Mouse (Mus musculus) adrenal gland, adult (tissue): ENCODE results near the gene Aspdh.

Experiments used
- DNase-seq, 2 experiments: peaks; one replicate each; pipeline ENCODE4 v3.0.0; 2022 to 2023; ENCODE audit warnings: low spot score in 1 of 2; ENCODE audit not compliant: inconsistent age in 2 of 2

Aspdh gene

GRCm38 (mm10) chr7:44497361-44498055 lies 32.3 kb downstream of the Aspdh start:
- DNase-seq, result peak; percentile 26 to 44

GRCm38 (mm10) chr7:44498922-44499321 lies 33.7 kb downstream of the Aspdh start:
- peak; percentile 7 to 53 for DNase-seq

- peak in 1 of 2 experiments; percentile 20 for DNase-seq
Observed at GRCm38 (mm10) chr7:44500046-44500445, 34.9 kb downstream of the Aspdh start.

GRCm38 (mm10) chr7:44501563-44502115 lies 36.4 kb downstream of the Aspdh start:
- DNase-seq, result peak; percentile 46 to 84

GRCm38 (mm10) chr7:44507491-44507890 lies 42.3 kb downstream of the Aspdh start:
- DNase-seq, result no peak
